Mouse (Mus musculus): ENCODE results near the gene Lpcat2.
A peak's percentile ranks its signal among the peaks of the same experiment; 100 is the strongest.

Gene Lpcat2

DNA sequence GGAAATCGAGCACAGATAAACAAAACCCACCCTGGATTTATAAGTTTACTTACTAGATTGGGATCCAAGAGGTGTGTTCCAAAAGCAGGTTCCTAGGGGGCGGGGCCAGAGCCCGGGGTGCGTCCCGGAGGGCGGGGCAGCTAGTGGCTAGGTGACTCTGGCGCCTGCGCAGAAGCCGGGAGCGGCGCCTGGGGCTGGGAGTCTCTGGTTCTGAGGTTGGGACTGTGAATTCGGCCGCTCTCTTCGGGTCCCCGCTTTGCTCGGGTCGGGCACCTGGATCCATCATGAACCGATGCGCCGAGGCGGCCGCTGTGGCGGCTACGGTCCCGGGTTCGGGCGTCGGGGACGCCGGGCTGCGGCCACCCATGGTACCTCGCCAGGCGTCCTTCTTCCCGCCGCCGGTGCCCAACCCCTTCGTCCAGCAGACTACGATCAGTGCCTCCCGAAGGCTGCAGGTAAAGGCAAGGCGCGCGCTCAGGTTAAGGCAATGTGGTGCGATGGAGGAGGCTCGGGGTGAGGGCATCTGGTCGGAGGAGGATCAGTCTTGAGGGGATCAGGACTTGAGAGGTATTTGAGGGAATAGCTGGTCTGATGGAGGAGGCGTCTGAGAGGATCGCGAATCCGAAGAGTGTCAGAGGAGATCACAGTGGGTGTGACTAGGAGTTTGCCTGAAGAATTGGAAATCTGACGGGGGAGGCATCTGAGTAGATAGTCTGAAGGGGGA is at the start of gene Lpcat2:
Gene Lpcat2, plus strand, starts transcription at position 169 of the 724 bp plus-strand sequence.
- DNase-seq: peak; percentile 70

DNA sequence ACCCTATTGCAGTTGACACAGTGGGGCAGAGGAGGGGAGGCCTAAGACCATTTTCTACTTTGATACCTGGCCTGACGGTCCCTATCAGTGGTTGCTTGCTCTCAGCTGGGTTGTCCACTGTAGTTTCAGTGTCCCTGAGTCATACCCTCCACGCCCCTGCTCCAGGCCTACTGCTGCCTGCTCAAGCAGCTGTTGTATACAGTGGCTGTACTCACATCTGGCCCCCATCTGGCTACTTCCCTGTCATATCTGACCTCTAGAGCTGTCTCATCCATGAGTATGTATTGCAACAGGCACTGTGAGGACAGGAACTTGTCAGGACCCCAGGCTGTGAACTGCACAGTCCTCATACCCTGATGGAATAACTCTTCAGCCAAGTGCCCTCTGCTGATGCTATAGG is 42.4 kb upstream of the Lpcat2 start:
- DNase-seq: no peak

DNA sequence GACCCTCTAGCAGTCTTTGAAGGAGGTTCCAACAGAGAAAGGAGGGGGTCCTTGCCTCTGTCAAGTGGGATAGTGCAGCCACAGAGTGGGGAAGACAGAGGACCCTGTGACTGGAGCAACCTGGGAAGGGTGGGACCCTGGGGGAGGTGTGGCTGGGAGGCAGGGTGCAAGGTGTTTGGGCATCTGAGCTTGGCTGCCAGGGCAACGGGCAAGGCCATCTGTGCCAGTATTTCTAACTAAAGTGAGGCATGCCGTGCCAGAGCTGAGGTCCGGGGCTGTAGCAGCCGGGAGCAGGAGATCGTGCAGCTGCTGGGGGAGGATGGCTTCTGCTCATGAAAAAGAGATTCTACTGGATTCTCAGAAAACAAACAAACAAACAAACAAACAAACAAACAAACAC is 39.5 kb upstream of the Lpcat2 start:
- DNase-seq: no peak

DNA sequence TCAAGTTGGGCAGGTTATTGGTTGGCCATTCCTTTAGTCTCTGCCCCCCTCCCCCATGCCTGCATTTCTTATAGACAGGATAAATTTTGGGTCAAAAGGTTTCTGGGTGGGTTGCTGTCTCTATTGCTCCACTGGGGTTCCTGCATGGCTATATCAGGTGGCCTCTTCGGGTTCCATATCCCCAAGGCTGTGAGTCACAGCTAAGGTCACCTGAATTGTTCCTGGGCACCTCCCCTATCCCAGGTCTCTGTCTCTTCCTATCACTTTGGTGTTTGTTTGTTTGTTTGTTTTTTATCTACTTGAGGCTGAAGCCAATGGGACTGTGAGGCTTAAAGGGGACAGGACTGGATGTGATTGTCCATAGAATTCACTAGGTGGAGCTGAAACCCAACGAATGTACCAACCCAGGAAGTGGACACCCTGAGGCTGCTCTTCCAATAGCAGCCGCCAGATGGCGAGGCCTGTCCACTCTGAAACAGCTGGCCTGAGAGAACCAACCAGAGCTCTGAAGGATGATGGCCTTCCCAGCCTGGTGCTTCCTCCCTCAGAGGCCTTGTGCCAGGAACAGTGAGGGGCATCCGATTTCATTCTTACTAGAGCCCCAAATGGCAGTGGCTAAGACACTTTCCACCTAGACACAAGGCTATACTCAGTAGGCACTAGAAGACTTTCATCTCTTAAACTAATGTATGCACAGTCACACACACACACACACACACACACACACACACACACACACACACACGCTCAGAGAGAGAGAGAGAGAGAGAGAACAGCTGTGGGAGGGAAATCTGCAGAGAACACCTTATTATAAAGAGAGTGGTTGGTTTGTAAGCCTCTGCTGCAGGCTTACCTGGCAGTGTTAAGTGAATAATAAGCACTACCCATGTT is 37.0 kb upstream of the Lpcat2 start:
- DNase-seq: peak; percentile 72

DNA sequence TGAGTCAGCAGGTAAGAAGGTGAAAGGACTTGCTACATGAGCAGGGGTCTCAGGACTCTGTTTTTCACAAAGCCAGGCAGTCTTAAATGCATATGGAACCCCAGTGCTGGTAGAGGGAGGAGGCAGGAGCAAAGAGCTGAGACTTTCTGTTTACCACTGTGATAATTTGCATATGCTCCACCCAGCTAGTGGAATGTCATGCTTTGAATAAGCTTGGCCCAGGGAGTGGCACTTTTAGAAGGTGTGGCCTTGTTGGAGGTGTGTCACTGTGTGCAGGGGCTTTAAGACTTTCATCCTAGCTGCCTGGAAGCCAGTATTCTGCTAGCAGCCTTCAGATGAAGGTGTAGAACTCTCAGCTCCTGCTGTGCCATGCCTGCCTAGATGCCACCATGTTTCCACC is 34.0 kb upstream of the Lpcat2 start:
- DNase-seq: no peak

DNA sequence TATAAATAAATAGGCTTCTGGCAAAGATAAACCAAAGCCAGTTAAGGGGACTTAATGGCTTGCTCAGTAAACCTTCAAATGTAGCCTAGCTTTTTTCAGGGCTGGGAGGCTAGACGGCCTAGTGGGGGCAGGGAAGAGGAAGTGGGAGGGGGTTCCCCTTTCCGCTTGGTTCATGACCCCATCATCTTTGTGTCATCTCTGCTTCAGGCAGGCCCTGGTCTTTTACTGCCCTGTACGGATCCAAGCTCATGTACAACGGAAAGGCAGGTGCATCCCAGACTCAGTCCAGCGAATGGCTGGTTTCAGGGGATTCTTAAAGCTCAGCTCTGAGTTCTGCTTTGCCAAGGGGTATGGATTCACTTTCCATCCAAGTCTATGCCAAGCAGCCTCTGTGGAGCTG is 32.8 kb upstream of the Lpcat2 start:
- DNase-seq: no peak

DNA sequence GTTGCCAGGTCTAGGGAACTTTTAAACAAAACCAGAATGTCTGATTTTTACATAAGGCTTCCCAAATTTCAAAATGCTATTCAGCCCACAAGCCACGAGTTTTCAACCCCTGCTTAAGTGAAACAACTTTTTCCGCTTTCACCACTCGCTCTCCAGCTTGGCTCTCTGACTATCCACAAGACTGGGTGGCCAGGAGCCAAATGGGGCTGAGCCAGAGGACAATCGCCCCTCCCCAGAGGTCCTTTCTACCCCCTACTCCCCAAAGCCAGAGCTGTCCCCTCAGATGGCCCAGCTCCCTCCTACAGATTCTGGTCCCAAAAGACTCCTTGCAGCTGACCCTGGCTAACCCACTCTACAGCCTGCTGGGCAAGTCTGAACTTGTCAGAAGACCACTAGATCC is 29.1 kb upstream of the Lpcat2 start:
- DNase-seq: no peak

DNA sequence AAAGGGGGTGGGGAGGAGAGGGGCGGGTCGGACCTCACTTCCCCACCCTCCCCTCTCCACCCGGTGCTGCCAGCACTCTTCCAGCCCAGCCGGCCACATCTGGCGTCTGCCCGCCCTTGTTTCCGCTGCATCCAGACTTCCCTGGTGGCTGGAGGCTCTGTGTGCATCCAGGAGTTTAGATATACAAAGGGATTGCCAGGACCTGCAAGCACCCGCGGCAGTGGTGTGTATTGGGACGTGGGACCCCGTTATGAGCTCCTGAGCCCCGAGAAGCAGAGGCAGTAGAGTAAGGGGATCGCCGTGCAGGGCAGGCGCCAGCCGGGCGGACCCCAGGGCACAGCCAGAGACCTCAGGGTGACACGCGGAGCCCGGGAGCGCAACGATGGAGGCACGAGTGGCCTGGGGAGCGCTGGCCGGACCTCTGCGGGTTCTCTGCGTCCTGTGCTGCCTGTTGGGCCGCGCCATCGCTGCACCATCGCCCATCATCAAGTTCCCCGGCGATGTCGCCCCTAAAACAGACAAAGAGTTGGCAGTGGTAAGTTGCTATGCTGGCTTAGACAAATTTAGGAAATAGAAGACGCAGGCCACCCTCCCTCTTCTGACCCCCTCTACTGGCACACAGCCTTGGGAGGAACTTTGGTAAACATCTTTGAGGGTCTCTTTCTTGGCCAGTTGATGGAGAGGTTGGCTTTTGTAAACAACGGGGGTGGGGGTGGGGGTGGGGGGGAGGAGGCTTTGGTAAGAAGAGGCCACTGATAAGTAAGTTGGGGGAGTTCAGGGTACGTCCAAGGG is 27.7 kb upstream of the Lpcat2 start, which contains the start of gene Mmp2:
Gene Mmp2, plus strand, starts transcription at position 49 of the 792 bp plus-strand sequence.
- DNase-seq: no peak

DNA sequence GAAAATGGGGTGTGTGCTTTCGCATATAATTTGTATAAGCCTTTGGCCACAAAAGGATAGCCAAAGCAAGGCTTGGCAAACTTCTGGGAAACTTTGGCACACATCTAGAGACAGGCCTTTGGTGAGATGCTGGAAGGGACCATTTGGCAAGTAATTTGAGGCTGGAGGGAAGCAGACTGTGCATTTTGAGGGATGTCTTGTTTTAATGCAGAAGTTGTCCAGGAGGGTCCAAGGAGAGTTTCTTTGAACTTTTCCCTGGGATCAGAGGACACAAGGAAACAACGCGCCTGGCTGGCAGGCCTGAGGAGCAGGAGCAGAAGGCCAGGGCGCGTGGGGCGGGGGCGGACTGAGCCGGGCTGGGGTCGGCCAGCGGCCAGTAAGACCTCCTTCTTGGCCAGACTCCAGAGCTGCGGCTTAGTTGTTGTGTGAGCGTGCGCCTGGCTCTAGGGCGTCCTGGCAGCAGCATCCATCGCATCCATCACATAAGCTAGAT is 26.8 kb upstream of the Lpcat2 start:
- no peak for DNase-seq

DNA sequence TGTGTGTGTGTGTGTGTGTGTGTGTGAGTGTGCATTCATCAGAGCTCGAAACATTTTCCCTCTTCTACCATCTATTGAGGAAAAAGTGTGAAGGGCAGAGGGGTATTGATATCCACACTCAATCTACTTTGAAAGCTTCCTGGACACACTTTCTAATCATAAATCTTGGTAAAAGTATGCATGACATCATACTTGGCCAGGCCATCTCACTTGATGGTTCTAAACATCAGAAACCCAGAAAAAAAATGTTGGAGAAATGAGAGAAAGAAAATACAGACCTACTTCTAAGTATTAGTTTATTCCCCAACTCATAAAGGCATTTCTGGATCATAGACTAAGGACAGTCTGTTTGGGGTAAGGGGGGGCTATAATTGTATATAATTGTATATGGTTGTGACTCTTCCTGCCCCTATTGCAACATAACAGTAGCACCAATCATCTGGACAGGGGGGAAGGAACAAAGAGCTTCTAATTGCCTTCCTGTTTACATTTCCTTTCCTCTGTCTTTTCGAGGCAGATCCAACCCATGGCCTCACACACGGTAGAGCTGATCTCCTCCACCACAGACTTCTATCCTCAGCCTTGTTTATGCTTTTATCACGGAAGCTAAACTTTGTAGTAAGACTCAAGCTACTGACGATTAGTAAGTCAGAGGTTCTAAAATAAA is 20.9 kb upstream of the Lpcat2 start:
- DNase-seq: no peak

DNA sequence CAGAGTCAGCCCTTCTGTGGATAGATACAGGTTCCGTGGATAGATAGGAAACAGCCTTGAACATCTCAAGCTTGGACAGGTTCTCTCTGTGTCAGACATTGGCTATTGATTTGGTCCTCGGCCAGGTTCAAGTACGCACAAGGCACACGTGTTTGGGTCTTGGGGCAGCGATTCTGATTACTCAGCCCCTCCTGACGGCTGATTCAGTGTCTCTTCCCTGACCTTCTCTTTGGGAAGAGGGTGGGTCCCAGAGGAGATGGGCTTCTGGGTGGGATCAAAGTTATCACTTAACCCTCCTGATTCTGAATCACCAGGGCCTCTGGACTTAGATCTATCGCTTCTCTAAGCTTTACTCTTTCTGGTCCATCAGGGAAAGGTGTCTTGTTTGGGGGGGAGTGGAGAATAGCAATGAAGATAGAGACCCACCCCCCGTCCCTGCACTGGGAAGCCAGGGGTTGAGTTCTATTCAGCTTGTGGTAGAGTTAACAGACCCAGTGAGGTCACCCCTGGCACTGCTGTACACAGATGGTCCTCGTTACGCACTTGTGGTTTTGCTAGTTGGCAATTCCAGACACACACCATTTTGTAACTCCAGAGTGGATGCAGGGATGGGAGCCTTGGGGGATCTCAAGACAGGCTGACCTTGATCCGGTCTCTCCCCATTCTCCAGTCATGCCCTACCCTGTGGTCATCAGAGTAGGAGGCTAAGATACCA is 20.2 kb upstream of the Lpcat2 start:
- DNase-seq: no peak

DNA sequence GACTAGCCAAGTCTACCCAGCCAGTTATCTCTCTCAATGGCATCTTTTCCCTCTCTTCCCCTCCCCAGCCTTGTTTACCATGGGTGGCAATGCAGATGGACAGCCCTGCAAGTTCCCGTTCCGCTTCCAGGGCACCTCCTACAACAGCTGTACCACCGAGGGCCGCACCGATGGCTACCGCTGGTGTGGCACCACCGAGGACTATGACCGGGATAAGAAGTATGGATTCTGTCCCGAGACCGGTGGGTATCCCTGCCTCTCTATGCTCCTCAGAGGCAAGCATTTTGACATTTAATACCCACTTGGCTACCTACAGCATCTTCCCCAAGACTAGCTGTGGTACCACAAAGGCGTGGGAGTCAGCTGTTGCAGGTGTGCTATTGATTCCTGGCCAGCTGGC is 19.2 kb upstream of the Lpcat2 start:
- DNase-seq: no peak

DNA sequence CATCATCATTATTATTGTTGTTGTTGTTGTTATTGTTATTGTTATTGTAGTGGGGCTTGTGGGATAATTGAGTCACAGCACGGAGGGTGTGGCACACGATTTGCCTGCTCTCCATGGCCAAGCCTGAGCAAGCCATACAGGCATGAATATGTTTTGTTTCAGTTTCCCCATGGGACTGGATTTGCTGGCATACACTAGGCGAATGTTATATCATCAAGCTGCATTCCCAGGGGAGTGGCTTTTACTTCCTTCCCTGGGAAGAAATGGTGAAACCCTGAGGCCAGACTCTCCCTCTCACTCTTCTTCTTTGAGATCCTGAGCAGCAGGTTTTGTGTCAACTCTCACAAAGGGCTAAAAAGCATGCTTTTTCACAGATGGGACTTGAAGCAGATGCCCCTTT is 16.5 kb upstream of the Lpcat2 start:
- DNase-seq: no peak

DNA sequence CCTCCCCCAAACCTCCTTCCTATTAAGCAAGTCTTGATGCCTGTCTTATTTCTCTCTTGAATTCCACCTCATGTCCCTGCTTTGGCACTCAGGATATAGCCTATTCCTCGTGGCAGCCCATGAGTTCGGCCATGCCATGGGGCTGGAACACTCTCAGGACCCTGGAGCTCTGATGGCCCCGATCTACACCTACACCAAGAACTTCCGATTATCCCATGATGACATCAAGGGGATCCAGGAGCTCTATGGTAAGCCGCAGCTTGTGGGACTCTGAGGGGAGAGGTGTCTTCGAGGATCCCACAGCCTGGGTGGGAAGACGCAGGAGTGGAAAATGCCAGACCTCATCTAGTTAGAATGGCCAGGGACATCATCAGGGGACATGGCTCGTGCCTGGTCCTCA is 16.0 kb upstream of the Lpcat2 start:
- DNase-seq: no peak

DNA sequence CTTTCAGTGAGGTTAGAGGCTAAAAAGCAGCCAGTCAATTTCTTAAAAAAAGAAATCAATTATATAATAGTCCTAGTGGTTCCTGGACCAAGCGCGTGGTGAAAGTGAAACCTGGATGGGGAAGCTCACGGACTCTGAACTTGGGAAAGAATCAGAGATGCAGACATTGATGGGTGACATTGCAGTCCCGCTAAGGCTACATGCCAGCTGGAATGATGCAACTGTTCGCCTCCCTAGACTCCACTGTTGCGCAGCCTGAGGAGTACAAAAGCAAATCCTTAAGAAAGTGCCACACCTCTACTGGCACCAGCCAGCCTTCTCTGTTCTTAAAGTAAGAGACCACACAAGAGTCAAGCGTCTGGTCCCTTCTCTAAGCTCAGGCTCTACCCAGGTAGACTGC is 15.3 kb upstream of the Lpcat2 start:
- no peak for DNase-seq

DNA sequence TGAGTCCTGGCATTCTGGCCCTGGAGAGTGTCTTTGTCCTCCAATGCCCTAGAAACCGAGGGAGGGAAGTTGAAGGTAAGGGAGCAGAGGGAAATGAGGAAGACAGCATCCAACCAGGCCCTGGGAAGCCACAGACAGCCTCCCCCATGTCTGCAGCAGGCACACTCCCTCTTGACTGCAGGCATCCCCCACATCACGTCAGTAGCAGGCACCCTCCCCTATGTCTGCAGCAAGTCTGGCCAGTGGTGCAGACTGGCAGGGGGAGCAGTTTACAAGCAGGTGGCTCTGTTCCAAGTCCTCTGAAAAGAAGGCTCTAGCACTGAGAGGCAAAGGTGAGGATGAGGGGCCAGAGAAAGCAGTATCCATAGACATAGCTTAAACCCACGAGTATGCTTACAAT is 8.5 kb upstream of the Lpcat2 start:
- DNase-seq: no peak

DNA sequence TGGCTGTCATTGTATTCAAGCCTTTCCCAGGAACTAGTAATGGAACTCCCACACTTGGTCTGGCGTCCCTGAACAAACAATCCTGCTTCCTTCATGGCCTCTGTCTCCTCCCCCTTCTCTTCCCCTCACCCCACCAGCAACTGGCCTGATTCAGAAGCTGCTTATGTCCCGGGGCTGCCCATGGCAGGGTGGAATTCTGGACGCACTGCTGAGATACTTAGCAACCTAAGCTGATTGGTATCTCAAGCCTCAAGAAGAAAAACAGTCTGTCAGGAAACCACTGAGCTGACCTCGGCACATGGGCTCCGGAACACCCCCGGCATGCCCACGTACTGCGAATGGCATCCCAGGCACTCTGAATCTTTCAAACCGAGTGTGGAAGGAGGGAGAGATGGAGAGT is 7.8 kb upstream of the Lpcat2 start:
- DNase-seq: no peak

DNA sequence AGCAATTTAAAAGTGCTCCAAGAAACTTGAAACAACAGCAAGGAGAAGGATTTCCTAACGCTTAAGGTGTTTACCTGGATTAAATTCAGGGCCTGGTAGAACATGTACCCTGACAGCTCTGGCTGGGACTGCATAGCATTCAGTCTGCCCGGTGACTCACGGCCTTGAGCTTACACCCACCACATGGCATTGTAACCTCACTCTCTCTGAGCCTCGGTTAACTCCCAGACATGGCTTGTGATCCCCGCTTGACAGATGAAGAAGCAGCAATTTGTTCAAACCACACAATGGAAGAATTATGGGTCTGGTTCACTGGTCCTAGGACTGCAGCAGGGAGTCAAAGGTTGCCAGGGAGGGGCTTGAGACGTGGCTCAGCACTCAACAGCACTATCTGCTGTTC is 5.9 kb upstream of the Lpcat2 start:
- no peak for DNase-seq

DNA sequence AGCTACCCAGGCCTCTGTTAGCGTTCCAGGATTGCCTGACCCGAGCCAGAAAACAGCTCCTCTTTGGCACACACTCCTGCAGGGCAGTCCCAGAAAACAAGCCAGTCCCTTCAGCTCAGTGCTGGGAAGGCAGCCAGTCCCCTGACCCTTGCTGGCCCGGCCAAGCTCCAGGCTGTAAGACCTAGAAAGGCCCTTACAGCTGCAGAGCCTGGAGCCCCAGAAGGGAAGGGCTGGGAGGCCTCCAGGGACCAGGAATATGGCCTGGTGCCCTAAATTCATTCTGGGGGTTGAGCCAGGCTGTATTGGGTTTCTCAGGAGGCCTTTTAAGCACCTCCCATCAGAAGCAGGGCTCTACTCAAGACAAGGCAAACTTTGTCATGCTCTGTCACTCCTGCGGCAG is 4.9 kb upstream of the Lpcat2 start:
- DNase-seq: no peak

DNA sequence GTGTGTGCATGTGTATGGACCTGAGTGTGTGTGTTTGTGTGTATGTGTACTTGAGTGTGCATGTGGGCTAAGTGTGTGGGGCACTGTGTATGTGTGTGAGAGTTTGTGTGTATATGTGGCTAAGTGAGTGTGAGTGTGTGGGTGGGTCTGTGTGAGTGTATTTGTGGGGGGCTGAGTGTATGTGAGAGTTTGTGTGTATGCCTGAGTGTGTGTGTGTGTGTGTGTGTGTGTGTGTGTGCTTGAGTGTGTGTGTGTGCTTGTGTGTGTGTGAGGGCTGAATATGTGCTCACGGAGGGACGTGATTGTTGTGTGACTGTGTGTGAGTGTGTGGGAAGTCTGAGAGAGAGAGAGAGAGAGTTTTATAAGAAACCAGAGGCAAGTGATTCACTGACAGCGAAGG is 3.8 kb upstream of the Lpcat2 start:
- no peak for DNase-seq

DNA sequence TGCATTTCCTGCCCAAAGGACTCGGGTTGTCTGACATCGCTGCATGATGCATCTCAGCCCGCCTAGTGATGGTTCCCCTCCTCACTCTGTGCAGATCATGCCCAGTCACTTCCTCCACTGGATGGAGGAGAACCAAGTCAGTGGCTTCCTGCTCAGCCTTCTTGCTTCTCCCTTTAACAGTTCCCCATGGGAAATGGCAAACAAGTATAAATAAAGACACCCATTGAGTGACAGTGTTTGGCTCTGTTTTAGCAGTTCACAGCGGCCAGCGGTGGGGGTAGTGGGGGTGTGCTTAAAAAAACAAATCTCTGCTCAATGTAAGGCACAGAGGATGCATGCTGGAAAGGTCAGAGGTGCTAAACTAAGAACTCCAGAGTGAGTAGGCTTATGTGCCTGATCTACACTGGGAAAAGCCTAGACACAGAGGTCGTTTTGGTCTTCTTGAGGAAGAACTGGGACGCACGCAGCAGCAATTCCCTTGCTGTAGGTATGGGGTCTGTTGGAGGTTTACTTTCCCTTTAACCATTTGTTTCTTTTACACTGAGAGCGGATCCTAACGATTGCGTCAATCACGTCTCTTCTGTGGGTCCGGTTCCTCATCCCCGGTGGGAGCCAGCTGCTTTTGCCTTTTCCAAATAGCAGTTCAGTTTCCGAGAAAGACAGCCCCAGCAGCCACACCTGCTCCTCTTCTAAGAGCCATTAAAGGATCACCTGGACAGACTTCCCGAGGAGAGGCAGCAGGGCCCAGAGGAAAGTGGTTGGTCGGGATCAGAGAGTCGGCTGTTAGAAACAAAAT is 1.8 kb upstream of the Lpcat2 start:
- no peak for DNase-seq

Measured in thymus, postnatal 4 days (tissue).